Mouse (Mus musculus) limb, embryonic 13.5 days (tissue): ENCODE data around the gene Ly6g6c. TPM values are rescaled to one million over a fixed set of nuclear protein-coding genes. Genes with fewer than 3 reads are reported as not detected.
"Not testable (repeated sequence)": the region's sequence is repeated elsewhere in the genome, so short reads cannot be mapped to it uniquely, and the experiment has no call there.

Experiments used
- ATAC-seq: fragments of 200-750 bp; cut with Nextera tagmentation; 2 replicates; pipeline ENCODE4 v1.8.0; 2017; ENCODE audit warnings: low read depth, moderate number of reproducible peaks, moderate TSS enrichment; ENCODE audit not compliant: low FRiP score
- H3K27ac ChIP-seq: fragments of 300-500 bp; sonication (generic); 2 replicates; pipeline ENCODE4 v1.5.1; 2015; ENCODE audit warnings: inconsistent platforms, mild to moderate bottlenecking, moderate library complexity
- H3K27me3 ChIP-seq: fragments of 300-500 bp; sonication (generic); 2 replicates; pipeline ENCODE4 v1.6.1; 2015; ENCODE audit warnings: mild to moderate bottlenecking, inconsistent platforms
- H3K36me3 ChIP-seq: fragments of 300-500 bp; sonication (generic); 2 replicates; pipeline ENCODE4 v1.6.1; 2015; ENCODE audit warnings: inconsistent platforms, mild to moderate bottlenecking, moderate library complexity
- H3K4me1 ChIP-seq: fragments of 300-500 bp; sonication (generic); 2 replicates; pipeline ENCODE4 v1.6.1; 2015; ENCODE audit warnings: inconsistent platforms
- H3K4me2 ChIP-seq: fragments of 300-500 bp; sonication (generic); replicated peaks from 2 replicates; pipeline ENCODE4 v1.6.1; 2015; ENCODE audit warnings: inconsistent platforms, mild to moderate bottlenecking, moderate library complexity
- H3K4me3 ChIP-seq: fragments of 300-500 bp; sonication (generic); 2 replicates; pipeline ENCODE4 v1.5.1; 2015; ENCODE audit warnings: moderate library complexity, mild to moderate bottlenecking, inconsistent platforms
- H3K9ac ChIP-seq: fragments of 300-500 bp; sonication (generic); 2 replicates; pipeline ENCODE4 v1.6.1; 2015; ENCODE audit warnings: mild to moderate bottlenecking, inconsistent platforms
- H3K9me3 ChIP-seq: fragments of 300-500 bp; sonication (generic); 2 replicates; pipeline ENCODE4 v1.6.1; 2016; ENCODE audit warnings: inconsistent platforms
- WGBS: fragments of 180-500 bp; shearing (Covaris S2); methylation state at CpG from one replicate; pipeline ENCODE4 v1.1.7; 2015; 5-methylcytosine and 5-hydroxymethylcytosine counted together
- polyA plus RNA-seq: library from polyadenylated mRNA; unstranded; fragments of >200 nt; fragmentation: Nextera tagmentation; extraction: Ambion mirVana; gene quantifications from 2 replicates; pipeline ENCODE4 v1.2.1, GENCODE M21; 2015

Ly6g6c gene
- polyA plus RNA-seq, 1 experiment from 2014 or later: 0.15 TPM

GRCm38 (mm10) chr17:35023756-35024155 is 41.4 kb upstream of the Ly6g6c start:
- no peak overlapping the region for H3K4me2 ChIP-seq
- peaks cover 33% of the 10 kb centered on the region for H3K4me1 ChIP-seq
- H3K36me3 ChIP-seq: no peaks in the 10 kb centered on the region
- H3K27ac ChIP-seq: no peak overlapping the region
- no peak for ATAC-seq
- H3K9me3 ChIP-seq: no peaks in the 10 kb centered on the region
- no peaks in the 10 kb centered on the region for H3K27me3 ChIP-seq
- no peak overlapping the region for H3K4me3 ChIP-seq
- 67% methylated on average over 4 of the region's 4 CpGs for WGBS
- peak overlapping the region; percentile 31 for H3K9ac ChIP-seq

- Histone ChIP-seq H3K27me3 (no peaks in the 10 kb centered on the region), H3K4me3 (no peak overlapping the region), H3K9ac (peak overlapping the region; percentile 31; the same call in 1 of the 2 replicates), H3K4me1 (peaks cover 33% of the 10 kb centered on the region), H3K27ac (no peak overlapping the region), H3K4me2 (no peak overlapping the region), H3K9me3 (no peaks in the 10 kb centered on the region), H3K36me3 (no peaks in the 10 kb centered on the region)
- ATAC-seq: no peak
- WGBS: 73% methylated on average over 13 of the region's 13 CpGs
Measured at GRCm38 (mm10) chr17:35024261-35024660, 40.9 kb upstream of the Ly6g6c start.

- Histone ChIP-seq H3K27ac (no peak overlapping the region), H3K9me3 (no peaks in the 10 kb centered on the region), H3K36me3 (no peaks in the 10 kb centered on the region), H3K9ac (peak overlapping the region; percentile 31; the same call in 1 of the 2 replicates), H3K4me3 (no peak overlapping the region), H3K4me1 (peaks cover 36% of the 10 kb centered on the region), H3K27me3 (no peaks in the 10 kb centered on the region), H3K4me2 (no peak overlapping the region)
- 60% methylated on average over 7 of the region's 10 CpGs for WGBS
- ATAC-seq: no peak
Measured at GRCm38 (mm10) chr17:35024691-35025488, 40.3 kb upstream of the Ly6g6c start.

- Histone ChIP-seq H3K27me3 (no peaks in the 10 kb centered on the region), H3K9ac (peak overlapping the region; percentile 35; the same call in 1 of the 2 replicates), H3K36me3 (no peaks in the 10 kb centered on the region), H3K27ac (peak overlapping the region; percentile 16; the same call in 1 of the 2 replicates), H3K4me1 (peaks cover 33% of the 10 kb centered on the region), H3K4me2 (peak overlapping the region; percentile 23), H3K4me3 (no peak overlapping the region), H3K9me3 (no peaks in the 10 kb centered on the region)
- WGBS: 85% methylated on average over 5 of the region's 5 CpGs
- ATAC-seq: no peak
Measured at GRCm38 (mm10) chr17:35026206-35026605, 39.0 kb upstream of the Ly6g6c start.

- H3K4me3 ChIP-seq: peak within 1 kb of the TSS; percentile 13
- WGBS: 32% methylated on average over 13 of the region's 13 CpGs
- no peaks in the 10 kb centered on the region for H3K9me3 ChIP-seq
- H3K27me3 ChIP-seq: no peaks in the 10 kb centered on the region
- ATAC-seq: peak; percentile 66
- peak within 1 kb of the TSS; percentile 74 for H3K27ac ChIP-seq
- peak within 1 kb of the TSS; percentile 50; the same call in 1 of the 2 replicates for H3K9ac ChIP-seq
- H3K4me1 ChIP-seq: peaks cover 27% of the 10 kb centered on the region
- H3K4me2 ChIP-seq: peak within 1 kb of the TSS; percentile 48
- no peaks in the 10 kb centered on the region for H3K36me3 ChIP-seq
Measured at GRCm38 (mm10) chr17:35027277-35028068, 37.7 kb upstream of the Ly6g6c start, which contains the start of gene Sapcd1. Sapcd1 (minus strand) TSS chr17:35028016.

GRCm38 (mm10) chr17:35028315-35028714 is 36.9 kb upstream of the Ly6g6c start:
- Histone ChIP-seq H3K9ac (no peak overlapping the region), H3K27me3 (no peaks in the 10 kb centered on the region), H3K36me3 (no peaks in the 10 kb centered on the region), H3K27ac (no peak overlapping the region; the same call in 1 of the 2 replicates), H3K9me3 (no peaks in the 10 kb centered on the region), H3K4me3 (no peak overlapping the region), H3K4me2 (no peak overlapping the region), H3K4me1 (peaks cover 27% of the 10 kb centered on the region)
- ATAC-seq: no peak
- WGBS: 80% methylated on average over 2 of the region's 2 CpGs

- 35% methylated on average over 19 of the region's 19 CpGs for WGBS
- H3K27me3 ChIP-seq: no peaks in the 10 kb centered on the region
- H3K4me2 ChIP-seq: no peak overlapping the region
- no peaks in the 10 kb centered on the region for H3K36me3 ChIP-seq
- no peak overlapping the region for H3K4me3 ChIP-seq
- H3K27ac ChIP-seq: no peak overlapping the region
- H3K9ac ChIP-seq: 0 out of 2 replicates have a peak overlapping the region, but pooled peaks have one; percentile 31
- ATAC-seq: no peak
- peaks cover 27% of the 10 kb centered on the region for H3K4me1 ChIP-seq
- H3K9me3 ChIP-seq: no peaks in the 10 kb centered on the region
Measured at GRCm38 (mm10) chr17:35029691-35030532, 35.3 kb upstream of the Ly6g6c start.

GRCm38 (mm10) chr17:35031272-35031671 is 33.9 kb upstream of the Ly6g6c start:
- Histone ChIP-seq H3K9me3 (no peaks in the 10 kb centered on the region), H3K4me1 (peaks cover 21% of the 10 kb centered on the region), H3K36me3 (no peaks in the 10 kb centered on the region), H3K9ac (no peak overlapping the region), H3K27ac (no peak overlapping the region), H3K27me3 (no peaks in the 10 kb centered on the region), H3K4me3 (no peak overlapping the region), H3K4me2 (no peak overlapping the region)
- ATAC-seq: no peak
- 88% methylated on average over 11 of the region's 11 CpGs for WGBS

GRCm38 (mm10) chr17:35031880-35032279 is 33.3 kb upstream of the Ly6g6c start:
- no peaks in the 10 kb centered on the region for H3K27me3 ChIP-seq
- no peak overlapping the region for H3K9ac ChIP-seq
- H3K4me1 ChIP-seq: peaks cover 16% of the 10 kb centered on the region
- no peak overlapping the region for H3K27ac ChIP-seq
- no peaks in the 10 kb centered on the region for H3K36me3 ChIP-seq
- no peak overlapping the region for H3K4me3 ChIP-seq
- no peaks in the 10 kb centered on the region for H3K9me3 ChIP-seq
- ATAC-seq: no peak
- no peak overlapping the region for H3K4me2 ChIP-seq
- 72% methylated on average over 7 of the region's 7 CpGs for WGBS

GRCm38 (mm10) chr17:35032323-35032870 is 32.8 kb upstream of the Ly6g6c start:
- Histone ChIP-seq H3K9me3 (no peaks in the 10 kb centered on the region), H3K9ac (no peak overlapping the region)

GRCm38 (mm10) chr17:35033703-35034102 is 31.5 kb upstream of the Ly6g6c start:
- H3K4me3 ChIP-seq, H3K9me3 ChIP-seq, H3K36me3 ChIP-seq, H3K4me1 ChIP-seq, H3K9ac ChIP-seq, ATAC-seq, H3K27ac ChIP-seq, H3K4me2 ChIP-seq, H3K27me3 ChIP-seq: not testable (repeated sequence)
- WGBS: 74% methylated on average over 1 of the region's 1 CpGs

More at GRCm38 (mm10) chr17:35032323-35032870, 32.8 kb upstream of the Ly6g6c start:
- peaks cover 13% of the 10 kb centered on the region for H3K4me1 ChIP-seq
- no peaks in the 10 kb centered on the region for H3K36me3 ChIP-seq
- ATAC-seq: no peak
- no peak overlapping the region for H3K4me2 ChIP-seq
- no peak overlapping the region for H3K4me3 ChIP-seq
- no peak overlapping the region for H3K27ac ChIP-seq
- H3K27me3 ChIP-seq: no peaks in the 10 kb centered on the region
- 73% methylated on average over 8 of the region's 8 CpGs for WGBS
